11 mouse cellular contexts compared by ENCODE assay signal in the genomic region with DNA sequence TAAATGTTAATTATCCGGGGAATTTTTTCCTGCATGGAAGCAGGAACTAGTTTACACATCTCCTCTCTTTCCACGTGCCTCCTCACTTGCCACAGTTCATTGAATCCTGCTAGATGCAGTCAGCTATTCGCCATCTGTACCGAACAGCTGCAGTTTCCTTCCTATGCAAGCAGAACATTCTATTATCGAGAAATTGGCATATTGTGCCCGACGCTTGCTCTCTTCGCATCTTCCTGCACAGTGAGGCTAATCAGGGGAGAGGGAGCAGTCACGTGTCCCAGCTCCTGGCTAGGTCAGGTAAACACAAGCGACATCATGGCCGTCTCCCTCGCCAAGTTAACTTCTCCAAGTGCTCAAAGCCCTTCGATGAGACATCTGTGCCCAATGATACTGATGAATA. TPM values are rescaled to one million over a fixed set of nuclear protein-coding genes. Genes with fewer than 3 reads are reported as not detected.
A peak's percentile ranks its signal among the peaks of the same experiment; 100 is the strongest.
DNase-seq lines count a peak whose midpoint lies in the region; ATAC-seq and TF ChIP-seq lines count a peak whose summit lies in the region.
"Had no signal": no experiment of that assay in that cellular context is flagged by ENCODE, and none has a peak within 500 bp of the region (broad histone marks: within the 10 kb centered on the region; RNA-seq: fewer than 3 reads in every experiment).

No protein-coding gene starts in this region.

- H3K4me2 ChIP-seq in stomach, embryonic 15.5 days = 0 out of 2 replicates have a peak overlapping the region, but pooled peaks have one; percentile 30
- H3K4me2 ChIP-seq in stomach, postnatal 0 days (replicated peaks; ENCODE audit: low read depth) = no peak overlapping the region
- H3K4me2 ChIP-seq in stomach, embryonic 16.5 days (ENCODE audit: low read depth, low read length) = peak overlapping the region; percentile 34; the same call in 1 of the 2 replicates
- H3K4me2 ChIP-seq: liver, embryonic 13.5 days had no signal

- TF ChIP-seq EP300 in stomach, postnatal 0 days (optimal IDR thresholded peaks at IDR 0.05) = no peak

- no peak overlapping the region for H3K9ac ChIP-seq in stomach, embryonic 15.5 days
- H3K9ac ChIP-seq in stomach, postnatal 0 days (ENCODE audit: low read length) = no peak overlapping the region
- no peak overlapping the region for H3K9ac ChIP-seq in stomach, embryonic 16.5 days (ENCODE audit: low read length)
- H3K9ac ChIP-seq: liver, embryonic 13.5 days had no signal

- 0 out of 2 replicates have a peak, but pooled peaks cover 2% of the 10 kb centered on the region for H3K4me1 ChIP-seq in stomach, embryonic 15.5 days
- H3K4me1 ChIP-seq in stomach, postnatal 0 days (replicated peaks; ENCODE audit: control insufficient read depth, insufficient read depth) = no peaks in the 10 kb centered on the region
- 0 out of 2 replicates have a peak, but pooled peaks cover 4% of the 10 kb centered on the region for H3K4me1 ChIP-seq in stomach, embryonic 16.5 days (ENCODE audit: control insufficient read depth, insufficient read depth, low read length)
- no peaks in the 10 kb centered on the region for H3K4me1 ChIP-seq in heart, embryonic 10.5 days
- H3K4me1 ChIP-seq: liver, embryonic 13.5 days had no signal

- 31% methylated on average over 13 of the region's 13 CpGs for WGBS in stomach, embryonic 15.5 days
- WGBS in stomach, postnatal 0 days = 31% methylated on average over 13 of the region's 13 CpGs
- 37% methylated on average over 13 of the region's 13 CpGs for WGBS in stomach, embryonic 16.5 days
- 84% methylated on average over 13 of the region's 13 CpGs for WGBS in heart, embryonic 10.5 days

- H3K36me3 ChIP-seq in stomach, embryonic 15.5 days = no peaks in the 10 kb centered on the region
- H3K36me3 ChIP-seq in stomach, postnatal 0 days (ENCODE audit: control insufficient read depth, insufficient read depth, low read length) = no peaks in the 10 kb centered on the region
- no peaks in the 10 kb centered on the region for H3K36me3 ChIP-seq in stomach, embryonic 16.5 days (ENCODE audit: control insufficient read depth, insufficient read depth, low read length)
- no peaks in the 10 kb centered on the region for H3K36me3 ChIP-seq in heart, embryonic 10.5 days
- H3K36me3 ChIP-seq: liver, embryonic 13.5 days had no signal

- no peak overlapping the region for H3K27ac ChIP-seq in stomach, embryonic 15.5 days
- no peak overlapping the region for H3K27ac ChIP-seq in stomach, postnatal 0 days (replicated peaks)
- H3K27ac ChIP-seq in left cerebral cortex, adult 2 months = no peak overlapping the region
- H3K27ac ChIP-seq in stomach, embryonic 16.5 days (ENCODE audit: low read length) = no peak overlapping the region
- no peak overlapping the region for H3K27ac ChIP-seq in heart, embryonic 10.5 days
- H3K27ac ChIP-seq: liver, embryonic 13.5 days had no signal

- no peaks in the 10 kb centered on the region for H3K9me3 ChIP-seq in stomach, embryonic 15.5 days
- no peaks in the 10 kb centered on the region for H3K9me3 ChIP-seq in stomach, postnatal 0 days (ENCODE audit: control insufficient read depth, low read length)
- H3K9me3 ChIP-seq in stomach, embryonic 16.5 days (replicated peaks; ENCODE audit: control insufficient read depth, low read length) = no peaks in the 10 kb centered on the region
- H3K9me3 ChIP-seq in heart, embryonic 10.5 days = no peaks in the 10 kb centered on the region
- H3K9me3 ChIP-seq: liver, embryonic 13.5 days had no signal

- no peak overlapping the region for H3K4me3 ChIP-seq in stomach, embryonic 15.5 days (replicated peaks)
- no peak overlapping the region for H3K4me3 ChIP-seq in stomach, postnatal 0 days (ENCODE audit: low read depth, low read length)
- no peak overlapping the region for H3K4me3 ChIP-seq in left cerebral cortex, adult 2 months
- no peak overlapping the region for H3K4me3 ChIP-seq in stomach, embryonic 16.5 days (replicated peaks; ENCODE audit: low read length)
- no peak overlapping the region for H3K4me3 ChIP-seq in heart, embryonic 10.5 days
- H3K4me3 ChIP-seq: erythroblast, embryonic 14.5 days; liver, embryonic 13.5 days had no signal

- intact Hi-C loops in left cerebral cortex, adult 2 months (cut with DNase I) = no loop called here

- no peak for DNase-seq in frontal cortex, postnatal 25 days (ENCODE audit: low spot score in 2 of 2)
- no peak for DNase-seq in stomach, postnatal 0 days (ENCODE audit: low spot score)
- DNase-seq in left cerebral cortex, adult 2 months (ENCODE audit: extremely low spot score in 1 of 2, low spot score in 2 of 2) = peak; percentile 13 to 17
- DNase-seq in MN1 (ENCODE audit: low spot score) = no peak
- DNase-seq in heart, embryonic 10.5 days (ENCODE audit: low spot score) = no peak
- DNase-seq: heart, postnatal 36 days; liver, embryonic 13.5 days had no signal

- H3K27me3 ChIP-seq in stomach, embryonic 15.5 days (replicated peaks) = no peaks in the 10 kb centered on the region
- H3K27me3 ChIP-seq in stomach, postnatal 0 days (ENCODE audit: control insufficient read depth, insufficient read depth, low read length) = no peaks in the 10 kb centered on the region
- no peaks in the 10 kb centered on the region for H3K27me3 ChIP-seq in stomach, embryonic 16.5 days (ENCODE audit: control insufficient read depth, insufficient read depth, low read length)
- no peaks in the 10 kb centered on the region for H3K27me3 ChIP-seq in heart, embryonic 10.5 days (ENCODE audit: insufficient read depth, poor library complexity, severe bottlenecking)
- H3K27me3 ChIP-seq: liver, embryonic 13.5 days had no signal

- TF ChIP-seq CTCF in stomach, postnatal 0 days (IDR thresholded peaks at IDR 0.05; ENCODE audit: low read depth) = no peak
- no peak for TF ChIP-seq CTCF in left cerebral cortex, adult 2 months (IDR thresholded peaks at IDR 0.05)

- peak; percentile 72 for ATAC-seq in frontal cortex, adult (ENCODE audit: low TSS enrichment)
- ATAC-seq in stomach, embryonic 15.5 days (ENCODE audit: insufficient read depth, low FRiP score, low read depth) = no peak
- no peak for ATAC-seq in stomach, postnatal 0 days (ENCODE audit: low FRiP score, low TSS enrichment)
- no peak for ATAC-seq in stomach, embryonic 16.5 days (ENCODE audit: insufficient read depth, low FRiP score)

RNA-seq across cellular contexts. Expression of a gene that starts 31.0 kb away (rescaled TPM):
- 8.1 and 9.4 TPM in 2 replicates for polyA plus RNA-seq in stomach, embryonic 15.5 days (2015; fragmentation: Nextera tagmentation; extraction: Ambion mirVana)
- 4.2 and 6.5 TPM in 2 replicates for polyA plus RNA-seq in stomach, postnatal 0 days (2015; fragmentation: Nextera tagmentation; extraction: Ambion mirVana)
- total RNA-seq in left cerebral cortex, adult 2 months (2021) = 1 to 10 TPM; 6.1 to 6.8 TPM
- polyA plus RNA-seq in stomach, embryonic 16.5 days (2015; fragmentation: Nextera tagmentation; extraction: Ambion mirVana) = 11.1 and 12.2 TPM in 2 replicates
- 8.5 and 12.3 TPM in 2 replicates for polyA plus RNA-seq in heart, embryonic 10.5 days (2016; fragmentation: Nextera tagmentation; extraction: Ambion mirVana)

RNA-seq across cellular contexts. Expression of a gene that starts 52.0 kb away (rescaled TPM):
- 1.4 and 1.5 TPM in 2 replicates for polyA plus RNA-seq in stomach, embryonic 15.5 days (2015; fragmentation: Nextera tagmentation; extraction: Ambion mirVana)
- polyA plus RNA-seq in stomach, postnatal 0 days (2015; fragmentation: Nextera tagmentation; extraction: Ambion mirVana) = 1.6 and 2.6 TPM in 2 replicates
- not detected for total RNA-seq in left cerebral cortex, adult 2 months (2021)
- 0.84 and 1.3 TPM in 2 replicates for polyA plus RNA-seq in stomach, embryonic 16.5 days (2015; fragmentation: Nextera tagmentation; extraction: Ambion mirVana)
- 1.1 and 1.3 TPM in 2 replicates for polyA plus RNA-seq in heart, embryonic 10.5 days (2016; fragmentation: Nextera tagmentation; extraction: Ambion mirVana)

Comparison
In these comparisons a context has a peak if more than half of its experiments do, and no peak if none do; other contexts are left out.
1. DNase-seq: peak in left cerebral cortex, adult 2 months (2 of 2); none in frontal cortex, postnatal 25 days (0 of 2), stomach, postnatal 0 days (single experiment), MN1 (single experiment) and heart, embryonic 10.5 days (single experiment).